Mouse (Mus musculus): Measurements from ENCODE around the gene Cdh4.

The Cdh4 gene

GRCm38 (mm10) chr2:179838036-179838435 is 395.8 kb downstream of the Cdh4 start:
- Histone ChIP-seq H3K9me3 (ENCODE audit: low read length) (no peaks in the 10 kb centered on the region), H3K4me1 (replicated peaks; ENCODE audit: low read depth, low read length) (peaks cover 12% of the 10 kb centered on the region; the same call in 1 of the 2 replicates), H3K4me3 (replicated peaks; ENCODE audit: low read length) (no peak overlapping the region), H3K27me3 (ENCODE audit: insufficient read depth, low read length) (peaks cover 8% of the 10 kb centered on the region), H3K36me3 (ENCODE audit: insufficient read depth, low read length) (no peaks in the 10 kb centered on the region)
- TF ChIP-seq CTCF (conservative IDR thresholded peaks at IDR 0.05; ENCODE audit: low read length) (no peak), POU5F1 (IDR thresholded peaks at IDR 0.05; ENCODE audit: borderline replicate concordance, low read length) (no peak), NANOG (IDR thresholded peaks at IDR 0.05; ENCODE audit: borderline replicate concordance, low read length) (no peak)

GRCm38 (mm10) chr2:179842610-179843389 is 400.6 kb downstream of the Cdh4 start:
- no peaks in the 10 kb centered on the region for H3K9me3 ChIP-seq (ENCODE audit: low read length)
- no peaks in the 10 kb centered on the region for H3K27me3 ChIP-seq (ENCODE audit: insufficient read depth, low read length)
- no peaks in the 10 kb centered on the region for H3K4me1 ChIP-seq (replicated peaks; ENCODE audit: low read depth, low read length)
- no peak for TF ChIP-seq NANOG (IDR thresholded peaks at IDR 0.05; ENCODE audit: borderline replicate concordance, low read length)
- TF ChIP-seq POU5F1 (IDR thresholded peaks at IDR 0.05; ENCODE audit: borderline replicate concordance, low read length), result no peak
- TF ChIP-seq CTCF (conservative IDR thresholded peaks at IDR 0.05; ENCODE audit: low read length), result no peak
- no peak overlapping the region for H3K4me3 ChIP-seq (replicated peaks; ENCODE audit: low read length)
- H3K36me3 ChIP-seq (ENCODE audit: insufficient read depth, low read length), result no peaks in the 10 kb centered on the region

GRCm38 (mm10) chr2:179849732-179850131 is 407.5 kb downstream of the Cdh4 start:
- Histone ChIP-seq H3K27me3 (ENCODE audit: insufficient read depth, low read length) (no peaks in the 10 kb centered on the region), H3K4me1 (replicated peaks; ENCODE audit: low read depth, low read length) (peaks cover 19% of the 10 kb centered on the region), H3K36me3 (ENCODE audit: insufficient read depth, low read length) (no peaks in the 10 kb centered on the region), H3K4me3 (replicated peaks; ENCODE audit: low read length) (no peak overlapping the region), H3K9me3 (ENCODE audit: low read length) (no peaks in the 10 kb centered on the region)
- no peak for TF ChIP-seq POU5F1 (IDR thresholded peaks at IDR 0.05; ENCODE audit: borderline replicate concordance, low read length)
- TF ChIP-seq NANOG (IDR thresholded peaks at IDR 0.05; ENCODE audit: borderline replicate concordance, low read length), result no peak
- TF ChIP-seq CTCF (conservative IDR thresholded peaks at IDR 0.05; ENCODE audit: low read length), result no peak

GRCm38 (mm10) chr2:179852169-179852568 is 409.9 kb downstream of the Cdh4 start:
- no peak overlapping the region for H3K4me3 ChIP-seq (replicated peaks; ENCODE audit: low read length)
- 0 out of 2 replicates have a peak, but pooled peaks cover 2% of the 10 kb centered on the region for H3K27me3 ChIP-seq (ENCODE audit: insufficient read depth, low read length)
- H3K4me1 ChIP-seq (replicated peaks; ENCODE audit: low read depth, low read length), result peaks cover 19% of the 10 kb centered on the region
- no peak for TF ChIP-seq POU5F1 (IDR thresholded peaks at IDR 0.05; ENCODE audit: borderline replicate concordance, low read length)
- TF ChIP-seq NANOG (IDR thresholded peaks at IDR 0.05; ENCODE audit: borderline replicate concordance, low read length), result no peak
- TF ChIP-seq CTCF (conservative IDR thresholded peaks at IDR 0.05; ENCODE audit: low read length), result no peak
- no peaks in the 10 kb centered on the region for H3K36me3 ChIP-seq (ENCODE audit: insufficient read depth, low read length)
- no peaks in the 10 kb centered on the region for H3K9me3 ChIP-seq (ENCODE audit: low read length)

GRCm38 (mm10) chr2:179852862-179853261 is 410.6 kb downstream of the Cdh4 start:
- Histone ChIP-seq H3K36me3 (ENCODE audit: insufficient read depth, low read length) (no peaks in the 10 kb centered on the region), H3K4me1 (replicated peaks; ENCODE audit: low read depth, low read length) (peaks cover 19% of the 10 kb centered on the region), H3K4me3 (replicated peaks; ENCODE audit: low read length) (no peak overlapping the region), H3K27me3 (ENCODE audit: insufficient read depth, low read length) (0 out of 2 replicates have a peak, but pooled peaks cover 2% of the 10 kb centered on the region), H3K9me3 (ENCODE audit: low read length) (no peaks in the 10 kb centered on the region)
- TF ChIP-seq NANOG (IDR thresholded peaks at IDR 0.05; ENCODE audit: borderline replicate concordance, low read length) (no peak), POU5F1 (IDR thresholded peaks at IDR 0.05; ENCODE audit: borderline replicate concordance, low read length) (no peak), CTCF (conservative IDR thresholded peaks at IDR 0.05; ENCODE audit: low read length) (no peak)

- no peak overlapping the region for H3K4me3 ChIP-seq (replicated peaks; ENCODE audit: low read length)
- peaks cover 19% of the 10 kb centered on the region for H3K4me1 ChIP-seq (replicated peaks; ENCODE audit: low read depth, low read length)
- no peak for TF ChIP-seq CTCF (conservative IDR thresholded peaks at IDR 0.05; ENCODE audit: low read length)
- no peak for TF ChIP-seq POU5F1 (IDR thresholded peaks at IDR 0.05; ENCODE audit: borderline replicate concordance, low read length)
- no peak for TF ChIP-seq NANOG (IDR thresholded peaks at IDR 0.05; ENCODE audit: borderline replicate concordance, low read length)
- no peaks in the 10 kb centered on the region for H3K9me3 ChIP-seq (ENCODE audit: low read length)
- H3K36me3 ChIP-seq (ENCODE audit: insufficient read depth, low read length), result no peaks in the 10 kb centered on the region
- 0 out of 2 replicates have a peak, but pooled peaks cover 2% of the 10 kb centered on the region for H3K27me3 ChIP-seq (ENCODE audit: insufficient read depth, low read length)
Observed at GRCm38 (mm10) chr2:179853892-179854291, 411.7 kb downstream of the Cdh4 start.

GRCm38 (mm10) chr2:179857086-179857485 is 414.9 kb downstream of the Cdh4 start:
- TF ChIP-seq NANOG (IDR thresholded peaks at IDR 0.05; ENCODE audit: borderline replicate concordance, low read length), result no peak
- no peak for TF ChIP-seq POU5F1 (IDR thresholded peaks at IDR 0.05; ENCODE audit: borderline replicate concordance, low read length)
- TF ChIP-seq CTCF (conservative IDR thresholded peaks at IDR 0.05; ENCODE audit: low read length), result no peak
- peaks cover 13% of the 10 kb centered on the region; the same call in 1 of the 2 replicates for H3K4me1 ChIP-seq (replicated peaks; ENCODE audit: low read depth, low read length)
- H3K27me3 ChIP-seq (ENCODE audit: insufficient read depth, low read length), result 0 out of 2 replicates have a peak, but pooled peaks cover 5% of the 10 kb centered on the region
- no peak overlapping the region for H3K4me3 ChIP-seq (replicated peaks; ENCODE audit: low read length)
- H3K9me3 ChIP-seq (ENCODE audit: low read length), result peaks cover 2% of the 10 kb centered on the region; the same call in 1 of the 2 replicates
- no peaks in the 10 kb centered on the region for H3K36me3 ChIP-seq (ENCODE audit: insufficient read depth, low read length)

GRCm38 (mm10) chr2:179862676-179863075 is 420.4 kb downstream of the Cdh4 start:
- TF ChIP-seq NANOG (IDR thresholded peaks at IDR 0.05; ENCODE audit: borderline replicate concordance, low read length), result no peak
- no peak for TF ChIP-seq CTCF (conservative IDR thresholded peaks at IDR 0.05; ENCODE audit: low read length)
- TF ChIP-seq POU5F1 (IDR thresholded peaks at IDR 0.05; ENCODE audit: borderline replicate concordance, low read length), result no peak
- Histone ChIP-seq H3K4me1 (replicated peaks; ENCODE audit: low read depth, low read length) (no peaks in the 10 kb centered on the region), H3K4me3 (replicated peaks; ENCODE audit: low read length) (no peak overlapping the region), H3K27me3 (ENCODE audit: insufficient read depth, low read length) (0 out of 2 replicates have a peak, but pooled peaks cover 3% of the 10 kb centered on the region), H3K36me3 (ENCODE audit: insufficient read depth, low read length) (no peaks in the 10 kb centered on the region), H3K9me3 (ENCODE audit: low read length) (peaks cover 12% of the 10 kb centered on the region; the same call in 1 of the 2 replicates)

Data from E14TG2a.4 (cell line).